Mouse (Mus musculus): ENCODE results near the gene Hoxd13.

Gene Hoxd13

GRCm38 (mm10) chr2:74667842-74668357, at the start of gene Hoxd13:
Gene Hoxd13 (plus strand): TSS chr2:74668310.
- in situ Hi-C loops (cut with MboI, MseI), result loop anchor here (10.0 to 25.0 kb wide), 3 partner anchors 363 to 1081 kb away; partner anchors contain the start of gene Chrna1

GRCm38 (mm10) chr2:74619676-74620246, 48.3 kb upstream of the Hoxd13 start:
- in situ Hi-C loops (cut with MboI, MseI), result no loop called here

GRCm38 (mm10) chr2:74620368-74620767, 47.7 kb upstream of the Hoxd13 start:
- in situ Hi-C loops (cut with MboI, MseI), result no loop called here

GRCm38 (mm10) chr2:74635412-74635811, 32.7 kb upstream of the Hoxd13 start:
- in situ Hi-C loops (cut with MboI, MseI), result no loop called here

- in situ Hi-C loops (cut with MboI, MseI), result no loop called here
These were observed 25.7 kb upstream of the Hoxd13 start for GRCm38 (mm10) chr2:74642431-74642830.

GRCm38 (mm10) chr2:74645631-74646030, 22.5 kb upstream of the Hoxd13 start:
- in situ Hi-C loops (cut with MboI, MseI), result no loop called here

- in situ Hi-C loops (cut with MboI, MseI), result no loop called here
These were observed 20.8 kb upstream of the Hoxd13 start for GRCm38 (mm10) chr2:74647082-74647864.

GRCm38 (mm10) chr2:74652996-74653340, 15.1 kb upstream of the Hoxd13 start:
- in situ Hi-C loops (cut with MboI, MseI), result loop anchor here (25.0 kb wide), 2 partner anchors 691 to 1066 kb away; partner anchors contain the start of gene Chrna1

GRCm38 (mm10) chr2:74653781-74654535, 14.2 kb upstream of the Hoxd13 start:
- in situ Hi-C loops (cut with MboI, MseI), result loop anchor here (25.0 kb wide), 2 partner anchors 692 to 1067 kb away; partner anchors contain the start of gene Chrna1

- in situ Hi-C loops (cut with MboI, MseI), result loop anchor here (25.0 kb wide), 2 partner anchors 693 to 1068 kb away; partner anchors contain the start of gene Chrna1
These were observed 13.2 kb upstream of the Hoxd13 start for GRCm38 (mm10) chr2:74654743-74655419.

GRCm38 (mm10) chr2:74655420-74655781, 12.7 kb upstream of the Hoxd13 start:
- in situ Hi-C loops (cut with MboI, MseI), result loop anchor here (25.0 kb wide), 2 partner anchors 693 to 1068 kb away; partner anchors contain the start of gene Chrna1

- in situ Hi-C loops (cut with MboI, MseI), result loop anchor here (25.0 kb wide), 2 partner anchors 694 to 1069 kb away; partner anchors contain the start of gene Chrna1
These were observed 12.1 kb upstream of the Hoxd13 start for GRCm38 (mm10) chr2:74655821-74656631.

GRCm38 (mm10) chr2:74656632-74657021, 11.5 kb upstream of the Hoxd13 start:
- in situ Hi-C loops (cut with MboI, MseI), result loop anchor here (25.0 kb wide), 2 partner anchors 694 to 1069 kb away; partner anchors contain the start of gene Chrna1

- in situ Hi-C loops (cut with MboI, MseI), result loop anchor here (25.0 kb wide), 2 partner anchors 695 to 1070 kb away; partner anchors contain the start of gene Chrna1
These were observed 10.7 kb upstream of the Hoxd13 start for GRCm38 (mm10) chr2:74657251-74658023.

- in situ Hi-C loops (cut with MboI, MseI), result loop anchor here (25.0 kb wide), 2 partner anchors 696 to 1071 kb away; partner anchors contain the start of gene Chrna1
These were observed 10.0 kb upstream of the Hoxd13 start for GRCm38 (mm10) chr2:74658024-74658666.

GRCm38 (mm10) chr2:74658667-74659371, 9.3 kb upstream of the Hoxd13 start:
- in situ Hi-C loops (cut with MboI, MseI), result loop anchor here (25.0 kb wide), 2 partner anchors 697 to 1072 kb away; partner anchors contain the start of gene Chrna1

- in situ Hi-C loops (cut with MboI, MseI), result loop anchor here (10.0 to 25.0 kb wide), 3 partner anchors 355 to 1072 kb away; partner anchors contain the start of gene Chrna1
These were observed 8.6 kb upstream of the Hoxd13 start, which contains the start of gene Evx2 for GRCm38 (mm10) chr2:74659507-74660005. Gene Evx2 (minus strand): TSS chr2:74659557.

Measured in T-helper 2 cell (primary cell).